Mouse (Mus musculus): Measurements from ENCODE around the gene Elf1. TPM values are rescaled to one million over a fixed set of nuclear protein-coding genes. Genes with fewer than 3 reads are reported as not detected.

Elf1 gene
- polyA plus RNA-seq, 1 experiment: 15.4 TPM

GRCm38 (mm10) chr14:79494349-79494748 lies 13.4 kb downstream of the Elf1 start:
- no peak for TF ChIP-seq CTCF (conservative IDR thresholded peaks at IDR 0.05; ENCODE audit: insufficient read depth, insufficient read length, low read depth, low read length)
- TF ChIP-seq POLR2A (IDR thresholded peaks at IDR 0.05; ENCODE audit: low read depth, low read length): no peak
- H3K4me1 ChIP-seq (ENCODE audit: control insufficient read depth, insufficient read depth, low read length): peaks cover 13% of the 10 kb centered on the region; the same call in 1 of the 2 replicates
- H3K36me3 ChIP-seq (ENCODE audit: control insufficient read depth, insufficient read depth, low read length): no peaks in the 10 kb centered on the region; the same call in 1 of the 2 replicates
- H3K27ac ChIP-seq (ENCODE audit: insufficient read depth, low read depth, low read length): no peak overlapping the region
- H3K27me3 ChIP-seq (replicated peaks; ENCODE audit: control insufficient read depth, insufficient read depth, low read length): no peaks in the 10 kb centered on the region
- DNase-seq: no peak
- H3K4me3 ChIP-seq (ENCODE audit: insufficient read depth, low read depth, low read length): no peak overlapping the region
- WGBS: 55% methylated on average over 6 of the region's 6 CpGs

- H3K27ac ChIP-seq (ENCODE audit: insufficient read depth, low read depth, low read length): no peak overlapping the region
- H3K4me1 ChIP-seq (ENCODE audit: control insufficient read depth, insufficient read depth, low read length): peaks cover 12% of the 10 kb centered on the region; the same call in 1 of the 2 replicates
- WGBS: 74% methylated on average over 9 of the region's 9 CpGs
- no peaks in the 10 kb centered on the region for H3K36me3 ChIP-seq (ENCODE audit: control insufficient read depth, insufficient read depth, low read length)
- TF ChIP-seq CTCF (conservative IDR thresholded peaks at IDR 0.05; ENCODE audit: insufficient read depth, insufficient read length, low read depth, low read length) (no peak), POLR2A (IDR thresholded peaks at IDR 0.05; ENCODE audit: low read depth, low read length) (no peak)
- no peak for DNase-seq
- no peaks in the 10 kb centered on the region for H3K27me3 ChIP-seq (replicated peaks; ENCODE audit: control insufficient read depth, insufficient read depth, low read length)
- no peak overlapping the region for H3K4me3 ChIP-seq (ENCODE audit: insufficient read depth, low read depth, low read length)
Observed at GRCm38 (mm10) chr14:79499326-79499725, 18.3 kb downstream of the Elf1 start.

- Histone ChIP-seq H3K4me1 (ENCODE audit: control insufficient read depth, insufficient read depth, low read length) (peaks cover 11% of the 10 kb centered on the region; the same call in 1 of the 2 replicates), H3K27ac (ENCODE audit: insufficient read depth, low read depth, low read length) (no peak overlapping the region)
- DNase-seq: no peak
Observed at GRCm38 (mm10) chr14:79500756-79501155, 19.8 kb downstream of the Elf1 start.

GRCm38 (mm10) chr14:79503371-79504075 lies 22.5 kb downstream of the Elf1 start:
- peaks cover 11% of the 10 kb centered on the region; the same call in 1 of the 2 replicates for H3K4me1 ChIP-seq (ENCODE audit: control insufficient read depth, insufficient read depth, low read length)
- DNase-seq: peak; percentile 83
- no peaks in the 10 kb centered on the region for H3K27me3 ChIP-seq (replicated peaks; ENCODE audit: control insufficient read depth, insufficient read depth, low read length)
- no peak overlapping the region for H3K4me3 ChIP-seq (ENCODE audit: insufficient read depth, low read depth, low read length)
- H3K36me3 ChIP-seq (ENCODE audit: control insufficient read depth, insufficient read depth, low read length): no peaks in the 10 kb centered on the region
- WGBS: 22% methylated on average over 5 of the region's 5 CpGs
- H3K27ac ChIP-seq (ENCODE audit: insufficient read depth, low read depth, low read length): peak overlapping the region; percentile 73
- no peak for TF ChIP-seq POLR2A (IDR thresholded peaks at IDR 0.05; ENCODE audit: low read depth, low read length)
- TF ChIP-seq CTCF (conservative IDR thresholded peaks at IDR 0.05; ENCODE audit: insufficient read depth, insufficient read length, low read depth, low read length): peak; percentile 17; the same call in 1 of the 2 replicates

More at GRCm38 (mm10) chr14:79500756-79501155, 19.8 kb downstream of the Elf1 start:
- Histone ChIP-seq H3K27me3 (replicated peaks; ENCODE audit: control insufficient read depth, insufficient read depth, low read length) (no peaks in the 10 kb centered on the region), H3K36me3 (ENCODE audit: control insufficient read depth, insufficient read depth, low read length) (no peaks in the 10 kb centered on the region), H3K4me3 (ENCODE audit: insufficient read depth, low read depth, low read length) (no peak overlapping the region)
- TF ChIP-seq CTCF (conservative IDR thresholded peaks at IDR 0.05; ENCODE audit: insufficient read depth, insufficient read length, low read depth, low read length) (no peak), POLR2A (IDR thresholded peaks at IDR 0.05; ENCODE audit: low read depth, low read length) (no peak)
- WGBS: 69% methylated on average over 4 of the region's 4 CpGs

GRCm38 (mm10) chr14:79504246-79505006 lies 23.4 kb downstream of the Elf1 start:
- no peaks in the 10 kb centered on the region for H3K36me3 ChIP-seq (ENCODE audit: control insufficient read depth, insufficient read depth, low read length)
- H3K4me1 ChIP-seq (ENCODE audit: control insufficient read depth, insufficient read depth, low read length): peaks cover 11% of the 10 kb centered on the region; the same call in 1 of the 2 replicates
- H3K4me3 ChIP-seq (ENCODE audit: insufficient read depth, low read depth, low read length): no peak overlapping the region
- no peak for DNase-seq
- no peak overlapping the region for H3K27ac ChIP-seq (ENCODE audit: insufficient read depth, low read depth, low read length)
- WGBS: 92% methylated on average over 7 of the region's 7 CpGs
- TF ChIP-seq POLR2A (IDR thresholded peaks at IDR 0.05; ENCODE audit: low read depth, low read length) (no peak), CTCF (conservative IDR thresholded peaks at IDR 0.05; ENCODE audit: insufficient read depth, insufficient read length, low read depth, low read length) (no peak)
- no peaks in the 10 kb centered on the region for H3K27me3 ChIP-seq (replicated peaks; ENCODE audit: control insufficient read depth, insufficient read depth, low read length)

- Histone ChIP-seq H3K36me3 (ENCODE audit: control insufficient read depth, insufficient read depth, low read length) (no peaks in the 10 kb centered on the region), H3K4me1 (ENCODE audit: control insufficient read depth, insufficient read depth, low read length) (peaks cover 13% of the 10 kb centered on the region), H3K27ac (ENCODE audit: insufficient read depth, low read depth, low read length) (no peak overlapping the region), H3K4me3 (ENCODE audit: insufficient read depth, low read depth, low read length) (no peak overlapping the region), H3K27me3 (replicated peaks; ENCODE audit: control insufficient read depth, insufficient read depth, low read length) (no peaks in the 10 kb centered on the region)
- DNase-seq: no peak
- TF ChIP-seq POLR2A (IDR thresholded peaks at IDR 0.05; ENCODE audit: low read depth, low read length): no peak
- TF ChIP-seq CTCF (conservative IDR thresholded peaks at IDR 0.05; ENCODE audit: insufficient read depth, insufficient read length, low read depth, low read length): no peak
- WGBS: 77% methylated on average over 9 of the region's 9 CpGs
Observed at GRCm38 (mm10) chr14:79506207-79506606, 25.2 kb downstream of the Elf1 start.

GRCm38 (mm10) chr14:79507846-79508245 lies 26.9 kb downstream of the Elf1 start:
- TF ChIP-seq CTCF (conservative IDR thresholded peaks at IDR 0.05; ENCODE audit: insufficient read depth, insufficient read length, low read depth, low read length) (no peak), POLR2A (IDR thresholded peaks at IDR 0.05; ENCODE audit: low read depth, low read length) (no peak)
- Histone ChIP-seq H3K4me3 (ENCODE audit: insufficient read depth, low read depth, low read length) (no peak overlapping the region), H3K27ac (ENCODE audit: insufficient read depth, low read depth, low read length) (no peak overlapping the region), H3K4me1 (ENCODE audit: control insufficient read depth, insufficient read depth, low read length) (peaks cover 15% of the 10 kb centered on the region), H3K27me3 (replicated peaks; ENCODE audit: control insufficient read depth, insufficient read depth, low read length) (no peaks in the 10 kb centered on the region), H3K36me3 (ENCODE audit: control insufficient read depth, insufficient read depth, low read length) (no peaks in the 10 kb centered on the region)
- 55% methylated on average over 1 of the region's 1 CpGs for WGBS
- no peak for DNase-seq
